Mouse (Mus musculus): ENCODE measurements around the gene Npas2.

The Npas2 gene

DNA sequence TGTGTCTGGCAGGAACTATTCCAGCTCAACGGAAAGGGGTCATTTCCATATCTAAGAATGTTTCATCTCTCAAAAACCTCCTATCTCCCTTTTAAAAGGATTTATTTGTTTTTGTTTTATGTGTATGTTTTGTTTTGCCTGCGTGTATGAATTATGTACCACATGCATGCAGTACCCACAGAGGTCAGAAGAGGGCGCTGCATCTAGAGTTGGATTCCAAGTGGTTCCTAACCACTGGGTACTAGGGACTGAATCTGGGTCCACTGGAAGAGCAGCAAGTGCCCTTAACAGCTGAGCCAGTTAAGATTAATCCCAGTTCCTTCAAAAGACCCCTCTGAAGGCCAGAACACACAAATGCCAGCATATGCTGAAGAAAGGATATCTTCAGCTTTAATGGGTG is 24.1 kb downstream of the Npas2 start:
- DNase-seq = peak; percentile 13 to 19

DNA sequence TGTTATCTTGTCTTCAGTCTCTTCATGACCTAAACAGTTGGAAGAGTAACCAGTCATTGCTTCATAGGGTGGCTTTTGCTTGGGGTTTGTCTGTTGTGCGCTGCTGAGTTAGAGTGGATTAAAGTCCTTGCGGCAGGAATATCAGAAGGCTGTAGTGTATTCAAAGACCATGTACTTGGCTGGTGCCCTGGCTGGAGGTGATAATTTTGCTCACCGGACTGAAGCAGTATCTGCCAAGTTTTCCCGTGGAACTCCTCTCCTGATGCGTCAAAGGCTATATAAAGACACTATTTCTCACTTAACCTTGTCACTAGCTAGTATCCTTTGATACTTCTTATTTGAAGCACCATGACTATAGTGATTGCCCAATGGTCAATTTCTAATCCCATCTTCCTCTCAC is 34.9 kb downstream of the Npas2 start:
- no peak for DNase-seq

DNA sequence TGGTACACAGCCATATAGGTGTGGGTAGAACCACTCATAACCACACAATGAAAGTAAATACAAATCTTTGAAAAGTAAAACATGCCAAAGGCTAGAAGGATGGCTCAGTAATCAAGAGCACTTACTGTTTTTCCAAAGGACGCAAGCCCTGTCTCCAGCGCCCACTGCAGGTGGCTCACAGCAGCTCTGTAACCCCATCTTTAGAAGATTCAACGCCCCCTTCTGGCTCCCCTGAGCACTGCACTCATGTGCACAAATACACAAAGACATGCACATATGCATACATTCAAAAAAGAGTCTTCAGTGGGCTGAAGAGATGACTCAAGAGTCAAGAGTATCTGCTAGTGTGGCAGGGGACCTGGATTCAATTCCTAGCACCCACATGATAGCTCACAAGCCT is 36.5 kb downstream of the Npas2 start:
- DNase-seq = no peak

DNA sequence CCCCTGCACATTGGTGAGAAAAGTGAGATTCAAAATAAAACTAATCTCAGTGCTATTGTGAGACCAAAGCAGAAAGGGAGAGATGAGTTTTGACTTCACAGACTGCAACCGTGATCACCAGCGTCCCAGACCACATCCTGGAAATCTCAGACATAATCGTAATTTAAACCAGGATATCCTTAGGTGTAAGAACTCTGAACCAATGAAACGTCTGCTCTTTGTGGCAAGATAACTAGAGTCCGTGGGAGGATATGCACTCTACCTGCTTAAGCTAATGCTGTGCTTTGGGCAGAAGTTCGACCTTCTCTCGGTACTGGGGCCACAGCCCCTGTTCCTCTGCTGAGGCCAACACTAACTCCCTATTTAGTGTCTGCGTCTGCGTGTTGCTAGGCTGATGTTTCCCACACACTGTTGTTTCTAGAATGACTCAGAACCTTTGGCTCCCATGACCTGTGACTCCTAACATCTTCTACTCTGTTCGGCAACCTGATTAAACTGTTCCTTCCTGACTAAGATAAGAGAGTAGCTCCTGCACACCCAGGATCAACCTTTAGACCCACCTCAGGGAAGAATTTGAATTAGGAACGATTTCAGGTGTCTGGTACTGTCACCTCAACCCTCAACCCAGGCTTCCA is 41.4 kb downstream of the Npas2 start:
- DNase-seq = no peak

DNA sequence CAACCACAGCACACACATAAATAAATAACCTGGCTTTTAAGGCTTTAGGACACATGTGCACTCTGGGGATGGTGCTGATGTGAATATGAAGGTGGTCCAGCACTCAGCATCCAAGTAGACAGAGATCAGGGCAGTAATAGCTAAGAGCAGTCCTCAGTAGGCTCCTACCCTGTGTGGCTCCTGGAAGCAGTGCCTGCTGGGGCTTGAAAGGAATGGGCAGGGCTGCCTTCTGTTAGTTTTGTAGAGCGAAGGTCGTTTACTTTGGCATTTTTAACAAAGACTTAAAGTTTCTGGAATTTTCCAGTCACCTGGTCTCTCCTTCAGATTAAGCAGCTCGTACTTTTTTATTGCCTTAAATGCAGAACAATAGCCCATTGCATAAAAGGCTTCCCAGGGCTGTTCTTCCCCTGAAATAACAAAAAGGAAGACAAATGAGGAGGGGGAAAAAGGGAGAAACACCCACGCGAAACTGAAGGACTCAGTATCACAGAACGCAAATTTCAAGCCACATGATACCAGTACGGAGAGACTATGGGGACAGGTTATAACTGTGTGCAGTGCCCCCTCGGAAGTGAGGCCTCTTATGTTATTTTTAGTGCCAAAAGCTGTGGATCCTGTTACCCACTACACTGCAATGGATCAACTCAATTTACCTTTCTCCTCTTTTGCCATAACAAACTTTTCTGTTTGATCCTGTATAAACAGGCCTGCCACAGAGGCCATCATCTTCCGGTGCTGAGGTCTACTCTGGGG is 44.1 kb downstream of the Npas2 start:
- DNase-seq = peak in 1 of 2 experiments; percentile 9

DNA sequence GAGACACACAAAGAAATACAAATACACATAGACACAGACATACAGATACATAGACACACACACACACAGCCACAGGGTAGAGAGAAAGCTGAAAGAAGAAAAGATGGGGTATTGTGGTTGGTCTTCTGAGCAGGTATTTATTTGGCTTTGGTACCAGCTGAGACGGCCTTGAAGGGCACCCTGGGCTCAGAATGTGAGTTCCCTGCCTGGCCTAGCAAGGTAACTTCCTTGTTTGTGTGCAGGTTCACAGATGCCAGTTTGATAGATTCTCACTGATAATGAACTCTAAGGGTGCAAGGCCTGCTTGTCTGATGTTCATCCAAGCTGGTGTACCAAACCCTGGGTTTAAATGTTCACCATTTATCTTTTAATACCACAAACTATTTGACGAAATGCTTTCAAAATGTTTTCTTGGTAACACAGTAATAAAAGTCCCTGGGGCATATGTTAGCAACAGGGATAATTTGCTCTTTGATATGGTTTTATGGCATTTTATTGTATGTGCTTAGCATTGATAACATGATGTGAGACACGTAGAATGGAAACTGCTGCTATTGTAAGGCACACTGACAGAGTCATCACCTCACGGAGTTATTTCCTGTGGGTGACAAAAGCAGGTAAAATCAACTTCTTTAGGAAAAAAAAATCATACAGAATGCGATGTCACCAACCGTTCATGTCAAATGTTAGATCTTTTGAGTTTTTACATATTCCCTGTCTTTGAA is 47.5 kb downstream of the Npas2 start:
- DNase-seq = no peak

DNA sequence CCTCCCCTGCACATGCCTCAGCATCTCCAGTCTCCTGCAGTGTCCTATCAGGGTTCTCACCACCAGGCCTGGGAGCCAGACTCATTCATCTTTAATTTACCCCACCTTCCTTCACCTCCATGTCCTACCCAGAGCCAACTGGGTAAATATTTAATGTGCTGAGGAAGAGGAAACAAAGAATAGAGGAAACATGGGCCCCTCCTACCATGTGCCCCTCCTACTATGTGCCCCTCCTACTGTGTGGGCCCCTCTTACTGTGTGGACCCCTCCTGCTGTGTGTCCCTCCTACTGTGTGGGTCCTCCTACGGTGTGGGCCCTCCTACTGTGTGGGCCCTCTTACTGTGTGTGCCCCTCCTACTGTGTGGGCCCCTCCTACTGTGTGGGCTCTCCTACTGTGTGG is 51.2 kb downstream of the Npas2 start:
- no peak for DNase-seq

DNA sequence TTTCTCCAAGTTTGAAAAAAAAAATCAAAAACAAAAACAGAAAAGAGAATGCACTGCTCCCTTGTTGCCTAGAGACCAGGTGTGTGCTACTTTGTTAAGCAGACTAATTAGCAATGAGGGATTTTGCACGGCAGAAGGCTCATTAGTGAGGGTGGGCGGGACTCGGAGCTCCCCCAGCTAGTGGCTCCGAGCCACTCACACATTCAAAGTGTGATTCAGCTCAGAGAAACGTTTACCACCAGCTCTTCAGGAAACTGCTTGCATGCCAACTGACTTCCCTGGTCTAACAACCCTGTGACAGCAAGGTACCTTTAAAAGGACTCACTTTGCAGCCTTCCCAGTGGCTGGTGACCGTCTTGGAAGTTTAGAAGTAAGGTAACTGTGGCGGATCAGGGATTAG is 58.1 kb downstream of the Npas2 start:
- no peak for DNase-seq

DNA sequence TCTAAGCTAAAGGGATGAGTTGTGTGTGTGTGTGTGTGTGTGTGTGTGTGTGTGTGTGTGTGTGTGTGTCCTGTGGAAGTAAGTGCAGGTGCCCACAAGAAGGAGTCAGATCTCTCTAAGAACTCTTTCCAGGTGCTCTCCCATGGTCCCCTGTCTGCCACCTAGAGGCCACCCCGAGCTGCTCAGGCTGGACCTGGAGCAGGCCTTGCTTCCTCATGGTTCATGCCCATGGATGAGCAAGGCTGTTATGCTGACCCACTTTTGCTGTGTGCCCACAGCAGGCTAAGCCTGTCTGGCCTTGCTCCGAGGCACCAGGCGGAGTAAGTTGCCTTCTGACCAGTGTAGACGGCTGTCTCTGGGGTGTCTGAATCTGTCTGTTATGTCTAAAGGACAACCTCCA is 60.2 kb downstream of the Npas2 start:
- DNase-seq = peak; percentile 54 to 63

DNA sequence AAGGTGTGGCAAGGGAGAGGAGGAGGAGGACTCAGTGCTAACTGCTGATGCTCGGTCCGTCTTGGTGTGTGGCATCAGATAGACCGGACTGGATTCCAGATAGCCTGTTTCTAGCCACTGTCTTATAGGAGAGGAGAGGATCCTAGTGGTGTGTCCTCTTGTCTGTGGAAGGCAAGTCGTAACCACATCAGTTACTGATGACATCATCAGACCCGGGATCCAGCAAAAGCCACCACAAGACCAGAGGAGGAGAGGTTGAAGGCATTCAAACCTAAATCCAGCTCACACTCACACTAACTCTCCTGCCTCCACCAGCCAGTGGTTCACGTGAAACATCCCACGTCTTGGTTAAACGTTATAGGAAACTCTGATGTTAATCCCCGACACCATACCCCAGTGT is 62.5 kb downstream of the Npas2 start:
- no peak for DNase-seq

DNA sequence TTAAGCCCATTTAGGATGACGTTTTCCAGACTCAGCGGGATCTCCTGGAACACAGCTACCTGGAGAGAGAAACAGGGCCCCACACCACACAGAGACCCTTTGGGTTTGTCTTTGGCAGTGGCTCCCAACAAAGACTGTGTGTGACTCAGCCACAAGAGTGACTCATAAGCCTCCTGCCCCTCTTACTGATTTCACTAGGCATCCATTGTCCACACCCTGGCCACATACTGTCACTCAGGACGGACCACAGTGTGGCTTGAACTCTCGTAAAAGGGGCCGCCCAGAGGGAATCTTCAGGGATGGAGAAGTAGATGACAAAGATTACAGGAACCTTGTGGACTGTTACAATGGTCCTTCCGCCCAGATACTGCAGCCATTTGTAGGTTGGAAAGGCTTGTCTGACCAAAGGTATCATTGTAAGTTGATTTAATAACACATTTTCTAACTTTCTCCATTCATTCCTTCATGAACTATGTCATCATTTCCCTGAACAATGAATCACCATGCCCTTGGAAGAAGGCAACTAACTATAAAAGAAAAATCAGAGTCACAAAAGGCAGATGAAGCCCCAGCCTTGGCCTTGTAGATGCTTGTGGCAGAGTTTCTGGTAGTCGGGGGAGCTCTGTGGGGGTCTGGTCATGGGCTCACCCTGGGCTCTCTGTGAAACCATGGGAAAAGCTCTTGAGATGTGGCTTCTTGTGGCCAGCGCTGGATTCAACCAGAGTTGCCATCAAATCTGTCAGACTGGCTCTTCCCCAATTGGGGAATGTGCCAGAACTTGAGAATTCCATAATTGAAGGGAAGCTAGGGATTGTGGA is 63.2 kb downstream of the Npas2 start:
- peak; percentile 12 to 23 for DNase-seq

DNA sequence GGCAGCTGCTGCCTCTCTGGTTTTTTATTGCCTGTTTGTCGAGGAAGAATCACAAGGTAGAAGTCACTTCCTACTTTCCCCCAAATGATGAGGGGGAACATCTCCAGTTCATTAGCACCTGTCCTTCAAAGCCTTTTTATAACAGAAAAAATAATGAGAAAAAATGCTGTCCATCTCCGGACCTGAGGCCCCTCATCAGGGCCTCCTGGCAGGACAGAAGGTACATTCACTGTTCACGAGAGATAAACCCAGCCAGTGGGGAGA is 63.7 kb downstream of the Npas2 start:
- DNase-seq = no peak

DNA sequence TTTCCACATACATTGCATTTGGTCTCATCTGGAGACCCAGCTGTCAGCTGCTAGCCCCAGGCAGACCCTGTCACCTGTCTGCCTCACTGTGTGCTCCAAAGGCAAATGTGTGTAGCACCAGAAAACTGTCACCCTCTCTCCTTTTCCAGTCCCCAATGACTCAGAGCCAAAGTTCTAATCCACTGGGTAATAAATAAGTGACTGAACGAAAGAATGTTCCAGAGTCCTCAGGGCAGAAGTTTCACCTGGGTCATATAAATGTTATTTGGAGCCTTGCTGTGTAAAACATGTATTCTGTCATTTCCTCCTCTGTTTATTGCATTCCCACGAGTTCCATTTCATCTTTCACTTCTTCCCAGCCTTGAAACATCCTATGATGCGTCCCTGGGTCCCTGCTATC is 66.1 kb downstream of the Npas2 start:
- no peak for DNase-seq

DNA sequence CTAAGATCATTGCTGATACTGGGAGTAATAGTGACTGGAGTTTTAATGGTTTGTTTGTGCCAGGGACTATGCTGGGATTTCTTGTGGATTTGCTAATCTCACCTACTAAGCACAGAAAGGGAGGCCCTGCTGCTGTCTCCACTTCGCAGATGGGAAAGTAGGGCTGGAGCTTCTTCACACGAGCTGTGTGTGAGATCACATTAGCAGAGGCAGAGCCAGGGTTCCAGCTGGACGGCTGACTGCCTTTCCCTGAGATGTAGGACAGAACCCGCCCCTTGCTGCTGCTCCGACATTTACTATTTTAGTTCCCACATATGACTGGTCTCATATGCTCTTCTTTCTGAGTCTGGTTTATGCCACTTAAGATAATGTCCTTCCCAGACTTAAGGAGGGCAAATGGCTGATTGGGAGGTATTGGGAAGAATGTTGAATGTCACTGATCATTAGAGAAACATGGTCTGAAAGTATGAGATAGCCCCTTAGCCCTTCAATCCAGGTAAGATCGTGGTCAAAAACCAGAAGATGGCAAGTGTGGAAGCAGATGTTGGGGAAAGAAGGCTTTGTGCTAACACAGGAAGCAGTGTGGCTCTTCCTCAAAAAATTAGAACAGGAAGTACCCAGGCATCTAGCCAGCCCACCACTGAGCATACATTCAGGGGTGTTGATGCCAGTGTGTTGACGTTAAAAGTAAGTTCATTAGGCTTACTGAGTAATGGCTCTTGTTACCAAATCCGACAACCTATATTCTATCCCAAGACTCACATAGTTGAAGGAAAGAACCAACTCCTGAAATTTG is 66.8 kb downstream of the Npas2 start:
- peak in 1 of 2 experiments; percentile 8 for DNase-seq

DNA sequence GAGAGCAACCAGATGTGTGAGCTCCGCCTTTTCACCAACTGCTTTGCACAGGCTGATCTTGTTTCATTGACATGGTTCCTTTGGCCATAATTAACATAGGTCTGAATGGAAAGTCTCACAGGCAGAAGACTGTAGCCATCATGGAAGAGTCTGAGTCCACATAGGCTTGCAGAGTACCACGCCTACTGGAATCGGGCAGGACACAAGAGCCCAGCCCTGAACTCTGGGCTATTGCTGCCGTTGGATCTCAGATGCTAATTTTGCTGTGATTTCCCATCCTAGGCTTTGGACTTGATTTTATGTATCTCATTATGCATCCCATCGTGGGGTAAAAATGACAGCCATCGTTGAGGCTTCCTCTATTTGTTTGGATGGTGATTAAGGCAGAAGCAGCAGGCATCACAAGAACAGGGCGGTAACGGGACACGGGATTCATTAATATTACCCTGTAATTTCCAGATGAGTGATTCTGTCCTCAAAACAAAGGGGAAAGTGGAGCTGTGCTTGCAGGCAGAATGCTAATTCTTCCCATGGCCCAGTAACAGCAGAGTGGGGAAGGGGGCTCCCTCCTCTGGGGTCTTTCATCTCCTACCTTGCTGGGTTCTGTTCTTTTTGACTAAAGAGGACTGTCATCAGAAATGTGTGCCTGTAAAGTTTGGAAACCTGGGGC is 73.4 kb downstream of the Npas2 start:
- no peak for DNase-seq

DNA sequence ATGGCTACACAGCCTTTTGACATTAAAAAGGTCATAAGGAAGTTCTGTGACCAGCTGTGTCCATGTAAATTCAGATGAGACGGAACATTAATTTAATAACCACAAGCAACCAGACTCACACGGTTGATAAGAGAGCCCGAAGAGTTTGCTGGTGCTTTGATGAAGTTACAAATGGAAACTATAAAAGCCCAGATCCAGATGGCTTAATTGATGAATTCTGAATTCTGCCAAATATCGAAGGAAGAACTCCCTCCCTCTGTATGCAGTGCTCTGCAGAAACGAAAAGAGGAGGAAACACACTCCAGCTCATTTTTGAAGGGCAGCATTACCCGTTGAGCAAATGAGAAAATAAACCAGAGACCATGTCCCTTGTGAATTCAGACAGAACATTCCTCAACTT is 79.4 kb downstream of the Npas2 start:
- no peak for DNase-seq

DNA sequence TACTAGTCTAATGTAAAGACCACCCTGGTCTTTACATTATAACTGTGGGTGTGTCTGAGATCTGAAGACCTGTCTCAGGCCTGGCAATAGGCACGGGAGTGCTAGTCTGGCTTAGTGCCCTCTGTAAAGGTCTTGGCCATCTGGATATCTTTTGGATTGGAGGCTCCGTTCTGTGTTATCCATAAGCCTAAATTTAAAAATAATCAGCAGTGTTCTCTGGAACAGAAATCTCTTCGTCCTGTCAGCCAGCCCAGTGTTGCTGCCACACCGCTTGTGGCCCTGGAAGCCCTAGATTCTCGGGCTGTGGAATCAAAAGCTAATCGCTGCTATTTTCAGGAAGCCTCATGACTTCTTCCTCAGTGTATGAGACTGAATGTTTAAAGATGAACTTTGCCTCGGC is 86.9 kb downstream of the Npas2 start:
- no peak for DNase-seq

DNA sequence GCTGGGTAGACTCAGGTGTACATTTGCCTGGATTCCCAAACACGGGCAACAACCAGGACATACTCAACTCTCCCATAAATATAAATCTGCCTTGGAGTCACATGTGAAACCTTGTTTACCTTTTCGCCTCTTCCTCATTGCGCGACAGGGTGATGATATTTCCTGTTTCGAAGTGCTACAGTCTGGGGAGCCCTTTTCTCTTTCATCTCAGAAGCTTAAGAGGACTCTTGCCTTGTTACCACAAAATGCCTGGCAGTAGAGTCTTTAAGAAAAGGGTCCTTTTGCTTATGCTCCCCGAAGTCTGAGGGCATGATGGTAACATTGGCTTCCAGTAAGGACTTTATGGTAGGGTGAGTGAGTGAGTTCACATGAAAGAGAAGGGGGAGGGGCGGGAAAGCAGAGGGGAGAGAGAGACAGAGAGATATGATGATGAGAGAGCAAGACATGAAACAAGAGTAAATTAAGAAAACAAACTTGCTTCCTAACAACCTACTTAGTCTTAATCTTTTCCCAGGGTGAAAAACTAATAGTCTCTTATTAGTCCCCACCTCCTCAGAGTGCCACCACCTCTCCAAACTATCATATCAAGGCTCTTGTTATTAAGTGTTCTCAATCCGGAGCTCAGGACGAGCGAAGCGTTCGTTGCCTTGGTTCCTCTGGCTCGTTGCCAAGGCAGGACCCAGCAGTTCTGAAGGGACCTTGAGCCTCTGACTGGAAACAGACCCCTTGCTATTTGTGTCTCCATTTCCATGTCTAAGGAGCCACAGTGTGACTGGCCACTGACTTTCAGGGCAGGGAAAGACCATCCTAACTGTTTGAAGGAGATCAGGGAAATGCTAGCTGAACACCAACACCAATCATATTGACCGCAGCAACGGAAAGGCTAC is 87.7 kb downstream of the Npas2 start:
- peak; percentile 23 to 53 for DNase-seq

DNA sequence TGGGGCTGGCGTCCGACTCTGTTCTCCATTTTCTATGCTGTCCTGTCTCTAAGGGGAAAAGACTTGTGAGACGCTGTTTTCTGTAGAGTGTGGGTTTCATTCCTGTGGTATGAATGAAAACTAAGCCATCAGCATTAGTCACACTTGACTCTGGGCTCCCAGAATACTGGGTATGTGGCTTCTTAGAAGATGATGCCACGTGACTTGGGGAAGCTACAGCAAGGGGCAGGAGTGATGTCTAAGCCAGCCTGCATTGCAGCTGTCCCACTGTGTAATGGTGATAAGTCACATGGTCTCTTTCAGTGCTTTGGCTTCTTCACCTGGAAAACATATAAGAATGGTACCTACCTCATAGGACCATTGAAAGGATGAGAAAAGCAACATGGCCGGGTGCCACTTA is 88.4 kb downstream of the Npas2 start:
- no peak for DNase-seq

DNA sequence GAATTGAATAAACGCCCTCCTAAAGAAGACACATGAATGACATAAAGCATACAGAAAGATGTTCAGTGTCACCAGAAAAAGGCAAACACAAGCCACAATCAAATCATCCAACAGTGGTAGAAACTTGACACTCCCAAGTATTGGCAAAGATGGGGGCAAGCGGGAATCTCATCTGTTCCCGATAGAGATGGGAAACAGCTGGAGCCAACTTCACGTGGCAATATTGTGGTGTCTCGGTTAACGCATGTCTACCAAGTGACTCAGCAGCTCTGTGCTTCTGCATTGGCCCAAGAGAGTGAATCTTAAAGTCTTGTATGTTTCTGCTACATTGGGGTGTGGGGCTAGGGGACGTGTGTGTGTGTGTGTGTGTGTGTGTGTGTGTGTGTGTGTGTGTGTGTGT is 89.8 kb downstream of the Npas2 start:
- DNase-seq = no peak

DNA sequence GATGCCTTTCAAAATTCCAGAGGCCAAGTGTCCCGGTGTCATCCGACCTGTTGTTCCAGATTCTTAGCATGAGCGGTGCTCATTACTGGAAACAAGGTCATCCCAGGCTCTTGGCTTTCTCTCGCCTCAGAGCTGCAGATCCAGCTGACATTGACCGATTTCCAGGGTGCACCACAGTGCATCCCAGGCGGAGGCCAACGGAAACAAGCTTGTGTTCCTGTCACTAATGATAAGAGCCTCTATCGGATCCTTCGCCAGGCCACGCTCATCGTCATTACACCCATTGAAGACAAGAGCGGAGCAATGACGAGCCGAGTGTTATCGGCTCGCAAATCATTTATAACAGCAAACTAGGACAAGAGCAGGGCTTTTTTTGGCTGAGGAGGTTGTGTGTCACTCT is 91.3 kb downstream of the Npas2 start:
- DNase-seq = peak; percentile 45 to 60
